Comparison of ENCODE assay signal across 22 mouse cellular contexts in the genomic region with DNA sequence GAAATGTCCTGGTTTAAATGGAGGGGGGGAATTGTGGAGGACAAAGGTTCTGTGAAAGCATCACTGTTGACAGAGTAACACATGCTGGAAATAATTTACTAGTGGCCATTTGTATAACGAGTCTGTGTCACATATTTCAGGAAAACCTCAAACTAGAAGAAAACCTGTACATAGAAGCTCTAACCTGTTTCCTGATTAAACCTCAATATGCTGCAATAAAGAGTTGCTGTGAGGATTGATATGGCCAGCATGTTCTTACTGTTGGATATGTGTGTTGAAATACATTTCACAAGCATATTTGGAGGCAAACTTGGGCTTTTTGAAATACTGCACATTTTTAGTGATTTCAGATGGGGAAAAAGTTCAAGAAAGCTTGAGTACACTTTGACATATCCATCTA. TPM values are rescaled to one million over a fixed set of nuclear protein-coding genes. Genes with fewer than 3 reads are reported as not detected.
DNase-seq lines count a peak whose midpoint lies in the region; ATAC-seq lines count a peak whose summit lies in the region.
"Had no signal": no experiment of that assay in that cellular context is flagged by ENCODE, and none has a peak within 500 bp of the region (broad histone marks: within the 10 kb centered on the region; RNA-seq: fewer than 3 reads in every experiment).

No protein-coding gene starts in this region.

- H3K4me1 ChIP-seq in liver, embryonic 12.5 days: peaks cover 54% of the 10 kb centered on the region
- peaks cover 86% of the 10 kb centered on the region for H3K4me1 ChIP-seq in megakaryocyte, embryonic 14.5 days
- H3K4me1 ChIP-seq: embryonic facial prominence, embryonic 10.5 days; forebrain, embryonic 10.5 days; heart, embryonic 10.5 days; hindbrain, embryonic 13.5 days had no signal

- peaks cover 47% of the 10 kb centered on the region for H3K36me3 ChIP-seq in liver, embryonic 12.5 days
- H3K36me3 ChIP-seq in megakaryocyte, embryonic 14.5 days (replicated peaks; ENCODE audit: low read length): peaks cover 43% of the 10 kb centered on the region
- H3K36me3 ChIP-seq: embryonic facial prominence, embryonic 10.5 days; forebrain, embryonic 10.5 days; heart, embryonic 10.5 days; hindbrain, embryonic 13.5 days had no signal

- H3K27me3 ChIP-seq in liver, embryonic 12.5 days (replicated peaks): no peaks in the 10 kb centered on the region
- H3K27me3 ChIP-seq in megakaryocyte, embryonic 14.5 days (replicated peaks): no peaks in the 10 kb centered on the region
- H3K27me3 ChIP-seq: hindbrain, embryonic 13.5 days had no signal

- no peak overlapping the region for H3K9ac ChIP-seq in liver, embryonic 12.5 days
- H3K9ac ChIP-seq: hindbrain, embryonic 13.5 days had no signal

- peaks cover under 1% of the 10 kb centered on the region; the same call in 1 of the 2 replicates for H3K9me3 ChIP-seq in liver, embryonic 12.5 days (replicated peaks)
- H3K9me3 ChIP-seq in megakaryocyte, embryonic 14.5 days: peaks cover 5% of the 10 kb centered on the region; the same call in 1 of the 2 replicates
- H3K9me3 ChIP-seq: embryonic facial prominence, embryonic 10.5 days; heart, embryonic 10.5 days; hindbrain, embryonic 13.5 days had no signal

- no peak overlapping the region for H3K4me2 ChIP-seq in liver, embryonic 12.5 days
- H3K4me2 ChIP-seq: hindbrain, embryonic 13.5 days had no signal

- H3K27ac ChIP-seq in liver, embryonic 12.5 days: 0 out of 2 replicates have a peak overlapping the region, but pooled peaks have one; percentile 79
- H3K27ac ChIP-seq: embryonic facial prominence, embryonic 10.5 days; forebrain, embryonic 10.5 days; gastrocnemius, adult 2 months; heart, embryonic 10.5 days; hindbrain, embryonic 13.5 days; hindbrain, postnatal 0 days had no signal

- no peak overlapping the region for H3K4me3 ChIP-seq in liver, embryonic 12.5 days
- peak overlapping the region; percentile 88 for H3K4me3 ChIP-seq in megakaryocyte, embryonic 14.5 days (replicated peaks)
- H3K4me3 ChIP-seq: embryonic facial prominence, embryonic 10.5 days; erythroblast, embryonic 14.5 days; forebrain, embryonic 10.5 days; gastrocnemius, adult 2 months; heart, embryonic 10.5 days; hindbrain, embryonic 13.5 days had no signal

- ATAC-seq in liver, embryonic 12.5 days: no peak
- ATAC-seq in megakaryocyte, adult 5-6 weeks (ENCODE audit: poor library complexity, severe bottlenecking): no peak
- ATAC-seq in hematopoietic stem cell, adult 5-6 weeks (replicated peaks in 1 of 2; ENCODE audit: insufficient read depth in 1 of 2, low FRiP score in 2 of 2, low TSS enrichment in 1 of 2, low read depth in 1 of 2, poor library complexity in 2 of 2, severe bottlenecking in 2 of 2): peak; percentile 20 to 58; a peak in 3 of 4 replicates
- ATAC-seq: forebrain, embryonic 14.5 days; hindbrain, postnatal 0 days had no signal

- no peak for DNase-seq in liver
- no peak for DNase-seq in layer of hippocampus, postnatal 36 days
- DNase-seq in B cell, adult 2 months: no peak
- DNase-seq: adrenal gland, postnatal 10 days; cerebellum, adult 18-20 months; cerebellum, adult 9-11 months; cerebellum, postnatal 36 days; gastrocnemius, adult 2 months; gastrocnemius, postnatal 25 days; heart, postnatal 10 days; heart, postnatal 4 days had no signal

- 42% methylated on average over 1 of the region's 1 CpGs for WGBS in liver, embryonic 12.5 days (ENCODE audit: insufficient replicate concordance)

RNA-seq across cellular contexts. Expression of gene Prkar2b, which starts 36.0 kb away (rescaled TPM):
- 137 and 141 TPM in 2 replicates for polyA plus RNA-seq in liver, embryonic 12.5 days (2016; fragmentation: Nextera tagmentation; extraction: Ambion mirVana)
- 110 and 158 TPM in 2 replicates for polyA plus RNA-seq in megakaryocyte, embryonic 14.5 days (2012; ENCODE audit: insufficient read depth, low replicate concordance)
- 41.4 and 43.6 TPM in 2 replicates for total RNA-seq in megakaryocyte, adult 5-6 weeks (2015)
- 36.2 and 45.2 TPM in 2 replicates for total RNA-seq in megakaryocyte, adult 5-6 weeks (2017)
- total RNA-seq in hematopoietic stem cell, adult 5-6 weeks (2017): 68.3 and 87.5 TPM in 2 replicates
- total RNA-seq in layer of hippocampus, postnatal 36 days (2021): 10 to 100 TPM; 33.3 to 36.6 TPM

Comparison
In these comparisons a context has a peak if more than half of its experiments do, and no peak if none do; other contexts are left out.
1. ATAC-seq: peak in hematopoietic stem cell, adult 5-6 weeks (2 of 2); none in liver, embryonic 12.5 days (single experiment) and megakaryocyte, adult 5-6 weeks (single experiment).